Mouse (Mus musculus): ENCODE data around the gene Tppp2.
"Not testable (repeated sequence)": the region's sequence is repeated elsewhere in the genome, so short reads cannot be mapped to it uniquely, and the experiment has no call there.

The Tppp2 gene

GRCm38 (mm10) chr14:51912391-51913061 lies 5.7 kb upstream of the Tppp2 start:
- DNase-seq (ENCODE audit: low read depth, low spot score) = no peak

GRCm38 (mm10) chr14:51913062-51913959 lies 4.9 kb upstream of the Tppp2 start:
- DNase-seq (ENCODE audit: low read depth, low spot score) = no peak

GRCm38 (mm10) chr14:51913960-51914762 lies 4.1 kb upstream of the Tppp2 start, which contains the start of gene Ndrg2:
TSS of gene Ndrg2 (minus strand) at chr14:51914158.
- DNase-seq (ENCODE audit: low read depth, low spot score) = no peak

GRCm38 (mm10) chr14:51915030-51915429 lies 3.2 kb upstream of the Tppp2 start:
- no peak for DNase-seq (ENCODE audit: low read depth, low spot score)

GRCm38 (mm10) chr14:51916539-51916938 lies 1.7 kb upstream of the Tppp2 start:
- DNase-seq (ENCODE audit: low read depth, low spot score) = no peak

- DNase-seq (ENCODE audit: low read depth, low spot score) = no peak
Measured at GRCm38 (mm10) chr14:51918966-51919365, 741 bp downstream of the Tppp2 start.

GRCm38 (mm10) chr14:51921759-51922570 lies 3.7 kb downstream of the Tppp2 start:
- DNase-seq (ENCODE audit: low read depth, low spot score) = no peak

- DNase-seq (ENCODE audit: low read depth, low spot score) = no peak
Measured at GRCm38 (mm10) chr14:51922571-51922865, 4.3 kb downstream of the Tppp2 start, which contains the start of gene Rnase13. TSS of gene Rnase13 (minus strand) at chr14:51922773.

GRCm38 (mm10) chr14:51922910-51923309 lies 4.7 kb downstream of the Tppp2 start:
- DNase-seq (ENCODE audit: low read depth, low spot score) = no peak

- no peak for DNase-seq (ENCODE audit: low read depth, low spot score)
Measured at GRCm38 (mm10) chr14:51923492-51923891, 5.3 kb downstream of the Tppp2 start.

- DNase-seq (ENCODE audit: low read depth, low spot score) = not testable (repeated sequence)
Measured at GRCm38 (mm10) chr14:51926930-51927329, 8.7 kb downstream of the Tppp2 start.

GRCm38 (mm10) chr14:51929309-51929943 lies 11.2 kb downstream of the Tppp2 start:
- no peak for DNase-seq (ENCODE audit: low read depth, low spot score)

- no peak for DNase-seq (ENCODE audit: low read depth, low spot score)
Measured at GRCm38 (mm10) chr14:51929968-51930367, 11.7 kb downstream of the Tppp2 start.

- no peak for DNase-seq (ENCODE audit: low read depth, low spot score)
Measured at GRCm38 (mm10) chr14:51930824-51931223, 12.6 kb downstream of the Tppp2 start.

- DNase-seq (ENCODE audit: low read depth, low spot score) = no peak
Measured at GRCm38 (mm10) chr14:51932092-51933020, 14.1 kb downstream of the Tppp2 start.

- DNase-seq (ENCODE audit: low read depth, low spot score) = no peak
Measured at GRCm38 (mm10) chr14:51939005-51939404, 20.8 kb downstream of the Tppp2 start.

- no peak for DNase-seq (ENCODE audit: low read depth, low spot score)
Measured at GRCm38 (mm10) chr14:51940944-51941560, 22.8 kb downstream of the Tppp2 start.

GRCm38 (mm10) chr14:51941577-51941976 lies 23.4 kb downstream of the Tppp2 start:
- DNase-seq (ENCODE audit: low read depth, low spot score) = no peak

- DNase-seq (ENCODE audit: low read depth, low spot score) = no peak
Measured at GRCm38 (mm10) chr14:51942236-51942635, 24.0 kb downstream of the Tppp2 start.

All from c-Kit-negative CD71-positive TER-119-positive erythroid progenitor cells, embryonic 14.5 days (primary cell).